Mouse (Mus musculus) lung, postnatal 0 days (tissue): ENCODE data around the gene Snx30.

Source experiments
- CTCF ChIP-seq: IDR thresholded peaks from 2 replicates; pipeline ENCODE4 v1.5.1; 2016; ENCODE audit warnings: antibody characterized with exemption, mild to moderate bottlenecking
- EP300 ChIP-seq: IDR thresholded peaks from 2 replicates; pipeline ENCODE4 v1.6.1; 2016; ENCODE audit warnings: antibody characterized with exemption, mild to moderate bottlenecking, control low read depth

- TF ChIP-seq CTCF (no peak; the same call in 1 of the 2 replicates), EP300 (no peak)
These were observed 71.4 kb downstream of the Snx30 start for GRCm38 (mm10) chr4:59877025-59877424.
